Mouse (Mus musculus) kidney, postnatal 0 days (tissue): ENCODE results near the gene Myo6. TPM values are rescaled to one million over a fixed set of nuclear protein-coding genes. Genes with fewer than 3 reads are reported as not detected.

Experiments used
- ATAC-seq: fragments of 200-750 bp; cut with Nextera tagmentation; replicated peaks from 2 replicates; pipeline ENCODE4 v1.8.0; 2017; ENCODE audit warnings: low read depth, moderate number of reproducible peaks, moderate TSS enrichment, moderate library complexity; ENCODE audit not compliant: low FRiP score
- DNase-seq: peaks from one replicate; pipeline ENCODE4 v3.0.0-alpha.2; 2016; ENCODE audit warnings: low spot score
- H3K27ac ChIP-seq: fragments of 300-500 bp; sonication (generic); 2 replicates; pipeline ENCODE4 v1.5.1; 2014; ENCODE audit warnings: mild to moderate bottlenecking
- H3K27me3 ChIP-seq: fragments of 300-500 bp; sonication (generic); 2 replicates; pipeline ENCODE4 v1.6.1; 2014; ENCODE audit warnings: low read length, mixed read lengths; ENCODE audit not compliant: insufficient read depth
- H3K36me3 ChIP-seq: fragments of 300-500 bp; sonication (generic); 2 replicates; pipeline ENCODE4 v1.6.1; 2014; ENCODE audit warnings: low read length, mixed read lengths; ENCODE audit not compliant: insufficient read depth
- H3K4me1 ChIP-seq: fragments of 300-500 bp; sonication (generic); replicated peaks from 2 replicates; pipeline ENCODE4 v1.6.1; 2014; ENCODE audit warnings: antibody characterized with exemption, low read length, mixed read lengths; ENCODE audit not compliant: insufficient read depth
- H3K4me2 ChIP-seq: fragments of 300-500 bp; sonication (generic); 2 replicates; pipeline ENCODE4 v1.6.1; 2014; ENCODE audit warnings: mild to moderate bottlenecking, low read length, moderate library complexity, mixed read lengths
- H3K4me3 ChIP-seq: fragments of 300-500 bp; sonication (generic); replicated peaks from 2 replicates; pipeline ENCODE4 v1.5.1; 2014; ENCODE audit warnings: low read depth, low read length
- H3K9ac ChIP-seq: fragments of 300-500 bp; sonication (generic); 2 replicates; pipeline ENCODE4 v1.6.1; 2014; ENCODE audit warnings: low read depth, low read length
- H3K9me3 ChIP-seq: fragments of 300-500 bp; sonication (generic); replicated peaks from 2 replicates; pipeline ENCODE4 v1.6.1; 2016; ENCODE audit warnings: low read length, inconsistent platforms, mixed read lengths
- CTCF ChIP-seq: IDR thresholded peaks from 2 replicates; pipeline ENCODE4 v1.5.1; 2016; ENCODE audit warnings: antibody characterized with exemption, low read depth, mild to moderate bottlenecking, moderate library complexity
- WGBS: fragments of 180-500 bp; shearing (Covaris S2); extraction: QIAGEN DNeasy Blood & Tissue Kit; methylation state at CpG from one replicate; pipeline ENCODE4 v1.1.7; 2014; 5-methylcytosine and 5-hydroxymethylcytosine counted together
- polyA plus RNA-seq: library from polyadenylated mRNA; unstranded; fragments of >200 nt; fragmentation: Nextera tagmentation; extraction: Ambion mirVana; gene quantifications from 2 replicates; pipeline ENCODE4 v1.2.1, GENCODE M21; 2015

Gene Myo6
- polyA plus RNA-seq, 1 experiment from 2014 or later = 51.0 TPM

DNA sequence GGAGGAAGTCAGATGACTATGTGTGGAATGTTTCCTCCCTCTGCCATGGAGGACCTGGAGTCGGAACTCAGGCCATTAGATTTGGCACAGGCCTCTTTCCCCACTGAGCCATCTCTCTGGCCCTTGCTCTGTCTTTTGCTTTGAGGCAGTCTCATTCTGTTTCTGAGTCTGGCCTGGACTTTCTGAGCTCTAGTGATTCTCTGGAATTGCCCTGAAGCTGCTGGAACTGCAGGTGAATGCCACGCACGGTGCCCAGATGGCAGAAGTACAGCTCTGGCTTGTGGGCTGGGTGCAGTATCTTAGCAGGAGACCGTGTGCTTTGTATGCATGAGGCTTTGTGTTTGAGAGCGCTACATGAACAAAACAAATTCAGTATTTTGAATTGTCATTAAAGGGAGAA is 5.9 kb upstream of the Myo6 start:
- no peak for TF ChIP-seq CTCF
- H3K9me3 ChIP-seq = no peaks in the 10 kb centered on the region
- no peak overlapping the region for H3K9ac ChIP-seq
- H3K36me3 ChIP-seq = no peaks in the 10 kb centered on the region
- DNase-seq = peak; percentile 25
- whole genome bisulfite sequencing = 66% methylated on average over 5 of the region's 5 CpGs
- H3K4me1 ChIP-seq = peaks cover 2% of the 10 kb centered on the region; the same call in 1 of the 2 replicates
- H3K4me2 ChIP-seq = no peak overlapping the region
- H3K27ac ChIP-seq = peak overlapping the region; percentile 79
- ATAC-seq = 0 out of 2 replicates have a peak, but pooled peaks have one; percentile 25
- no peaks in the 10 kb centered on the region for H3K27me3 ChIP-seq
- no peak overlapping the region for H3K4me3 ChIP-seq

DNA sequence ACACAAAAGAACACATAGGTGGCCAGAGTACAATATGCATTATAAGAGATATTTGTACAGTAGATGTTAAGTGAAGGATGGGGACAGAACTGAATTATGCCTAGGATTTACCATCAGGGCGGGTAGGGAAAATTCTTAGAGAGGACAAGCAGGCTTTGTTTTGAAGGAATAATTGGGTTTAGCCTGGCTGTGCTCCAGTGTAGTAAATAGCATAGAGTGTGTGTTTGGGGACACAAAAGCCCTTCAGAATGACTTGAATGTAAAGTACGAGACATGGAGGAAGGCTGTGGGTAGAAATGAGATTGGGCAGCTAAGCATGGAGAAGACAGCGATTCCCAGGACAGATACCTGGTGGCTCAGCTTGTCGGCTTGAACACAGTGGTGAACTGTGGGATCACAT is 3.4 kb upstream of the Myo6 start:
- no peak overlapping the region for H3K9ac ChIP-seq
- H3K27me3 ChIP-seq = no peaks in the 10 kb centered on the region
- no peaks in the 10 kb centered on the region for H3K9me3 ChIP-seq
- DNase-seq (no peak), ATAC-seq (no peak)
- H3K4me1 ChIP-seq = peaks cover 2% of the 10 kb centered on the region; the same call in 1 of the 2 replicates
- TF ChIP-seq CTCF = no peak
- WGBS = 79% methylated on average over 4 of the region's 4 CpGs
- no peaks in the 10 kb centered on the region for H3K36me3 ChIP-seq
- H3K27ac ChIP-seq = no peak overlapping the region
- H3K4me3 ChIP-seq = no peak overlapping the region
- H3K4me2 ChIP-seq = no peak overlapping the region

DNA sequence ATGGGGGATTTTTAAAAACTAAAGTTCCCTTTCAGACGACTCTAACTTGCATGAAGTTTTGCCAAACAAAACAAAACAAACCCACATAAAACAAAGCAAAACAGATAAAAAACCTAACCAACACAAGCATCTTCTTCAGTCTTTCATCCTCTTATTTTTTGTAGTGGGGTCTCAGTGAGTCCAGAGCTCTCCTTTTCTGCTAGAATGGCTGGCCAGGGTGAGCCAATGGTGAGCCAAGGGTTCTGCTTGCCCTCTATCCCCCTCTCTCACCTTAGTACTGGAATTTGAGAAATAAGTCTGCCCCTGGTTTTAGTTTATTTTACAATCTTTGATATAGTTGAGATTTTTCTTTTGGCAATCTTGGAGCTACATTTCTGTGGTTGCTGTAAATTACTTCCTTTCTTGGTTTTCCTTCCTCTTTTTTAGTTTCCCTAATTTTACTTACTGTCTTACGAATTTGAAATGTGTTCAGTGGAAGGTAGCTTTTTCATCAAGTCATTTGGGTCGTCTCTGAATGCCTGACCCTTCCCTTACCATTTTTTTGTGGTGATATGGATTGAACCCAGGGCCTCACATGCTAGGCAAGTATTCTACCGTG is 1.6 kb upstream of the Myo6 start:
- no peak overlapping the region for H3K4me3 ChIP-seq
- H3K36me3 ChIP-seq = no peaks in the 10 kb centered on the region
- no peak overlapping the region for H3K4me2 ChIP-seq
- H3K27me3 ChIP-seq = no peaks in the 10 kb centered on the region
- no peak for TF ChIP-seq CTCF
- peaks cover 6% of the 10 kb centered on the region; the same call in 1 of the 2 replicates for H3K4me1 ChIP-seq
- 67% methylated on average over 4 of the region's 4 CpGs for WGBS
- DNase-seq = no peak
- no peak for ATAC-seq
- H3K9me3 ChIP-seq = no peaks in the 10 kb centered on the region
- H3K9ac ChIP-seq = no peak overlapping the region
- H3K27ac ChIP-seq = no peak overlapping the region

GRCm38 (mm10) chr9:80164191-80164590 is 640 bp upstream of the Myo6 start:
- Histone ChIP-seq H3K4me1 (peaks cover 5% of the 10 kb centered on the region; the same call in 1 of the 2 replicates), H3K9me3 (no peaks in the 10 kb centered on the region), H3K4me3 (peak overlapping the region; percentile 93), H3K4me2 (peak overlapping the region; percentile 71), H3K36me3 (no peaks in the 10 kb centered on the region), H3K27me3 (no peaks in the 10 kb centered on the region), H3K9ac (peak overlapping the region; percentile 91), H3K27ac (peak overlapping the region; percentile 98)
- WGBS = 3% methylated on average over 13 of the region's 13 CpGs
- no peak for TF ChIP-seq CTCF
- ATAC-seq (peak; percentile 30; the same call in 1 of the 2 replicates), DNase-seq (no peak)

DNA sequence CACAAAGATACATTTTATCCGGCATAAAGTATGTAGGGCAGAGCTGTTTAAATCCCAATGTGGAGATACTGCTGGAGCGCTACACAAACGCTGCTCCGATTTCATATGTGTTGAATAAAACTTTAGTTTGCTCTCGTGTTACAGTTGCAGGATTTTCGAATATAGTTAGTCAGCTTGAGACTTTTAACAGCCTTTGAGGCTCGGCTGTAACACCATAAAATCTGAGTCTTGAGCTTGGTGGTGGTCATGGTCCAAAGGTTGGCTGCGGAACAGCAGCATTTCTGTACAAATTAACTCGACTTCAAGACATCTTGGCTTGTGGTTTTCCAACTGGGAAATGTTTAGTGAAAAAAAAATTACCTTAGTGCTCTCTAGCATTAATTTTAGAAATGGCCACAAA is 859 bp downstream of the Myo6 start:
- Histone ChIP-seq H3K4me3 (peak overlapping the region; percentile 93), H3K27me3 (no peaks in the 10 kb centered on the region), H3K36me3 (no peaks in the 10 kb centered on the region), H3K27ac (peak overlapping the region; percentile 98), H3K9ac (peak overlapping the region; percentile 91), H3K9me3 (no peaks in the 10 kb centered on the region), H3K4me1 (peaks cover 5% of the 10 kb centered on the region; the same call in 1 of the 2 replicates), H3K4me2 (peak overlapping the region; percentile 71)
- ATAC-seq = no peak
- DNase-seq = peak; percentile 66
- TF ChIP-seq CTCF = no peak
- 9% methylated on average over 9 of the region's 9 CpGs for WGBS

DNA sequence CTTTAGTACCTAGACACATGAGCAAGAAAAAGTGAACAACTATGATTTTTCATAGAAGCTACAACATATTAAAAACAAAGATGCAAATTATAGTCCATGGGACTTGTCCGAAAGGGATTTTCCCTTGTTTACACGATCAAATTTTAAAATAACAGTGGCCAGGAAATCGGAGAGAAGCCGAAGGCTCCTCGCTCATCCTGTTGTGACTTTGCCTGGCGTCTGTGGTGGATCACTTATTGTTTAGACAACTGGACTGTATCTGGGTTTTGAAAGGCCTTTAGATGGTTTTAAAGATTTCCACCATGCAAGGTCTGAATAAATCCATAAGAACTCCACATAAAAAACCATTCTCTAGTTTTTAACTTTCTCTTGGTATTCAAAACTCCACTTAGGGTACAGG is 1.6 kb downstream of the Myo6 start:
- ATAC-seq = no peak
- Histone ChIP-seq H3K36me3 (no peaks in the 10 kb centered on the region), H3K27me3 (no peaks in the 10 kb centered on the region), H3K27ac (peak overlapping the region; percentile 98), H3K9ac (peak overlapping the region; percentile 37; the same call in 1 of the 2 replicates), H3K4me3 (peak overlapping the region; percentile 93), H3K4me1 (peaks cover 5% of the 10 kb centered on the region; the same call in 1 of the 2 replicates), H3K4me2 (peak overlapping the region; percentile 71), H3K9me3 (no peaks in the 10 kb centered on the region)
- no peak for TF ChIP-seq CTCF
- WGBS = 26% methylated on average over 6 of the region's 6 CpGs
- peak; percentile 52 for DNase-seq

DNA sequence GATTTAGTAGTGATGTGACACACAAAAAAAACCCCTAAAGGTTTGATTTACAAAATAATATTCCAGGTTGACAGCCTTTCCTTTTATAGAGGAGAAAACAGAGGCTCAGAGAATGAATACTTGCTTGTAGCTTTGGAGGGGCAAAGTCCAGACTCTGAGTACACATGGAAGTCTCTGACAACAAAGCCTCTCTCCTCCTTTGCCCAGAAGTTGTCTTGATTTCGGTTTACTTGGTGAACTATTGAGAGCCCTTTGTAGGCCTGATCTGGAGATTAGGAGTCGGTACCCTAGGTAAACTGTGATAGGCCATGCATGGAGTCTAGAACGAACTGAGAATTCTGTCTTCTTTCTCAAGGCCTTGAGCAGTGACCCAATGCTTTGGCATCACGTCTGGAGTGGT is 2.3 kb downstream of the Myo6 start:
- 47% methylated on average over 4 of the region's 4 CpGs for WGBS
- peak; percentile 33 for DNase-seq
- Histone ChIP-seq H3K4me1 (peaks cover 5% of the 10 kb centered on the region; the same call in 1 of the 2 replicates), H3K9ac (no peak overlapping the region), H3K4me2 (peak overlapping the region; percentile 71), H3K9me3 (no peaks in the 10 kb centered on the region), H3K36me3 (no peaks in the 10 kb centered on the region), H3K4me3 (no peak overlapping the region), H3K27ac (peak overlapping the region; percentile 40), H3K27me3 (no peaks in the 10 kb centered on the region)
- TF ChIP-seq CTCF = no peak
- no peak for ATAC-seq
